Mouse (Mus musculus): ENCODE measurements around the gene Nrros.

DNA sequence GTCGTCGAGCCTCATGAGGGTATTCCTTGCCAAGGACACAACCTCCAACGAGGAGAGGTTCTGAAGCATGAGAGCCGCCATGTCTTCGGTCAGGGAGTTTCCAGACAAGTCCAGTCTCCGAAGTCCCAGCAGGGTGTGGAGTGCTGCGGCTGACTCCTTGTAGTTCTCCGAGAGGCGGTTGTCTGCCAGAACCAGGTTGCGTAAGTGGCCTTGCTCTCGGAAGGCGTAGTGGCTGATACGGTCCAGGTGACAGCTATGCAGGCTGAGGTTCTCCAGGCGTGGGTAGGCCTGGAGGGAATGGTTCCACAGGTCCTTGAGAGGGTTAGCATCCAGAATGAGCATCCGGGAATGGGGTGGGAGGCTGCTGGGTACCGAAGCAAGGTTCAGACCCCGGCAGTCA is 20.8 kb downstream of the Nrros start:
- TF ChIP-seq CTCF (IDR thresholded peaks at IDR 0.05; ENCODE audit: borderline replicate concordance, control insufficient read depth, extremely low read depth, insufficient read depth, low read length, poor library complexity): no peak
- TF ChIP-seq POLR2A (IDR thresholded peaks at IDR 0.05; ENCODE audit: control insufficient read depth, extremely low read depth, insufficient read depth, low read length, poor library complexity): no peak

Measured in thymus, adult 2 months (tissue).